In genomic region chr19:24321900-24322311, GRCm38 (mm10) we compare ENCODE assay signal across 26 mouse cellular contexts. TPM values are rescaled to one million over a fixed set of nuclear protein-coding genes. Genes with fewer than 3 reads are reported as not detected.
DNase-seq lines count a peak whose midpoint lies in the region; ATAC-seq and TF ChIP-seq lines count a peak whose summit lies in the region.
"Had no signal": no experiment of that assay in that cellular context is flagged by ENCODE, and none has a peak within 500 bp of the region (broad histone marks: within the 10 kb centered on the region; RNA-seq: fewer than 3 reads in every experiment).

No protein-coding gene starts in this region.

- no peaks in the 10 kb centered on the region for H3K9me3 ChIP-seq in lung, embryonic 14.5 days (ENCODE audit: low read depth, low read length)
- H3K9me3 ChIP-seq in heart, embryonic 13.5 days = no peaks in the 10 kb centered on the region
- H3K9me3 ChIP-seq in midbrain, embryonic 10.5 days (replicated peaks) = no peaks in the 10 kb centered on the region
- no peaks in the 10 kb centered on the region for H3K9me3 ChIP-seq in forebrain, embryonic 14.5 days (replicated peaks; ENCODE audit: control insufficient read depth, low read length)
- H3K9me3 ChIP-seq in kidney, embryonic 14.5 days (ENCODE audit: control insufficient read depth, low read length) = no peaks in the 10 kb centered on the region
- H3K9me3 ChIP-seq: embryonic facial prominence, embryonic 12.5 days; limb, embryonic 13.5 days; liver, embryonic 12.5 days; midbrain, embryonic 15.5 days; neural tube, embryonic 12.5 days had no signal

- H3K4me3 ChIP-seq in lung, embryonic 14.5 days (ENCODE audit: low read depth, low read length) = no peak overlapping the region
- H3K4me3 ChIP-seq in heart, embryonic 13.5 days = no peak overlapping the region
- no peak overlapping the region for H3K4me3 ChIP-seq in midbrain, embryonic 10.5 days
- H3K4me3 ChIP-seq in forebrain, embryonic 14.5 days (ENCODE audit: low read depth, low read length) = no peak overlapping the region
- no peak overlapping the region for H3K4me3 ChIP-seq in kidney, embryonic 14.5 days (ENCODE audit: low read length)
- H3K4me3 ChIP-seq: embryonic facial prominence, embryonic 12.5 days; limb, embryonic 13.5 days; liver, embryonic 12.5 days; midbrain, embryonic 15.5 days; neural tube, embryonic 12.5 days had no signal

- H3K9ac ChIP-seq in lung, embryonic 14.5 days = no peak overlapping the region
- no peak overlapping the region for H3K9ac ChIP-seq in heart, embryonic 13.5 days
- H3K9ac ChIP-seq in forebrain, embryonic 14.5 days (ENCODE audit: low read length) = no peak overlapping the region
- H3K9ac ChIP-seq in kidney, embryonic 14.5 days (ENCODE audit: low read depth, low read length) = no peak overlapping the region
- H3K9ac ChIP-seq: embryonic facial prominence, embryonic 12.5 days; hindbrain, embryonic 14.5 days; limb, embryonic 13.5 days; liver, embryonic 12.5 days; midbrain, embryonic 15.5 days; neural tube, embryonic 12.5 days had no signal

- H3K27ac ChIP-seq in lung, embryonic 14.5 days (ENCODE audit: low read depth) = peak overlapping the region; percentile 66
- peak overlapping the region; percentile 70 for H3K27ac ChIP-seq in heart, embryonic 13.5 days (replicated peaks)
- no peak overlapping the region for H3K27ac ChIP-seq in midbrain, embryonic 10.5 days (replicated peaks)
- no peak overlapping the region for H3K27ac ChIP-seq in forebrain, embryonic 14.5 days (ENCODE audit: low read depth, low read length)
- H3K27ac ChIP-seq in kidney, embryonic 14.5 days (ENCODE audit: low read depth, low read length) = no peak overlapping the region
- H3K27ac ChIP-seq: embryonic facial prominence, embryonic 12.5 days; hindbrain, embryonic 14.5 days; limb, embryonic 13.5 days; liver, embryonic 12.5 days; midbrain, embryonic 15.5 days; neural tube, embryonic 12.5 days had no signal

- WGBS in lung, embryonic 14.5 days = 77% methylated on average over 8 of the region's 8 CpGs
- WGBS in heart, embryonic 13.5 days = 61% methylated on average over 8 of the region's 8 CpGs
- 94% methylated on average over 8 of the region's 8 CpGs for WGBS in midbrain, embryonic 10.5 days
- 92% methylated on average over 8 of the region's 8 CpGs for WGBS in forebrain, embryonic 14.5 days
- 90% methylated on average over 8 of the region's 8 CpGs for WGBS in kidney, embryonic 14.5 days

- DNase-seq in lung, embryonic 14.5 days = no peak
- DNase-seq in lung, postnatal 14 days = no peak
- peak; percentile 32 for DNase-seq in ZHBTc4 (ENCODE audit: low read depth, low spot score)
- DNase-seq in heart, postnatal 4 days = peak; percentile 51
- DNase-seq in midbrain, embryonic 10.5 days (ENCODE audit: low spot score) = no peak
- DNase-seq in forebrain, embryonic 14.5 days (ENCODE audit: low spot score) = no peak
- DNase-seq: adrenal gland, adult 8-10 months; cerebellum, adult 18-20 months; cerebellum, postnatal 25 days; gastrocnemius, postnatal 36 days; kidney, adult 2 months; kidney, postnatal 36 days; layer of hippocampus, postnatal 36 days; retina, postnatal 1 day; thymus, adult 2 months; thymus, postnatal 4 days had no signal

- no peak for TF ChIP-seq CTCF in lung, embryonic 14.5 days (IDR thresholded peaks at IDR 0.05; ENCODE audit: low read depth)

- peaks cover 5% of the 10 kb centered on the region; the same call in 1 of the 2 replicates for H3K4me1 ChIP-seq in lung, embryonic 14.5 days (ENCODE audit: insufficient read depth)
- peaks cover 42% of the 10 kb centered on the region for H3K4me1 ChIP-seq in heart, embryonic 13.5 days
- H3K4me1 ChIP-seq in midbrain, embryonic 10.5 days = peaks cover 26% of the 10 kb centered on the region
- peaks cover 12% of the 10 kb centered on the region for H3K4me1 ChIP-seq in forebrain, embryonic 14.5 days (ENCODE audit: control insufficient read depth, insufficient read depth, low read length)
- peaks cover 17% of the 10 kb centered on the region for H3K4me1 ChIP-seq in kidney, embryonic 14.5 days (ENCODE audit: control insufficient read depth, insufficient read depth, low read length)
- H3K4me1 ChIP-seq: liver, embryonic 12.5 days had no signal

- H3K4me2 ChIP-seq in lung, embryonic 14.5 days = no peak overlapping the region
- no peak overlapping the region for H3K4me2 ChIP-seq in heart, embryonic 13.5 days
- no peak overlapping the region for H3K4me2 ChIP-seq in forebrain, embryonic 14.5 days (ENCODE audit: low read length)
- no peak overlapping the region for H3K4me2 ChIP-seq in kidney, embryonic 14.5 days (replicated peaks; ENCODE audit: low read depth, low read length)
- H3K4me2 ChIP-seq: embryonic facial prominence, embryonic 12.5 days; hindbrain, embryonic 14.5 days; limb, embryonic 13.5 days; liver, embryonic 12.5 days; midbrain, embryonic 15.5 days; neural tube, embryonic 12.5 days had no signal

- H3K36me3 ChIP-seq in lung, embryonic 14.5 days (ENCODE audit: insufficient read depth) = no peaks in the 10 kb centered on the region
- H3K36me3 ChIP-seq in heart, embryonic 13.5 days = no peaks in the 10 kb centered on the region
- H3K36me3 ChIP-seq in midbrain, embryonic 10.5 days = no peaks in the 10 kb centered on the region
- H3K36me3 ChIP-seq in forebrain, embryonic 14.5 days (ENCODE audit: control insufficient read depth, insufficient read depth, low read length) = no peaks in the 10 kb centered on the region
- H3K36me3 ChIP-seq in kidney, embryonic 14.5 days (ENCODE audit: control insufficient read depth, insufficient read depth, low read length) = no peaks in the 10 kb centered on the region
- H3K36me3 ChIP-seq: embryonic facial prominence, embryonic 12.5 days; limb, embryonic 13.5 days; liver, embryonic 12.5 days; midbrain, embryonic 15.5 days; neural tube, embryonic 12.5 days had no signal

- no peak for ATAC-seq in lung, embryonic 14.5 days (ENCODE audit: insufficient read depth)
- ATAC-seq in heart, embryonic 13.5 days (ENCODE audit: extremely low read depth, insufficient number of reproducible peaks, low FRiP score, low TSS enrichment) = no peak
- ATAC-seq in forebrain, embryonic 14.5 days = no peak
- no peak for ATAC-seq in kidney, embryonic 14.5 days (ENCODE audit: low FRiP score, low TSS enrichment)
- ATAC-seq: activated CD4-positive, CD25-positive, alpha-beta regulatory T cell, adult 4 months; liver, embryonic 12.5 days; midbrain, embryonic 15.5 days; Patski had no signal

- no peaks in the 10 kb centered on the region for H3K27me3 ChIP-seq in lung, embryonic 14.5 days (ENCODE audit: insufficient read depth, low read length)
- no peaks in the 10 kb centered on the region for H3K27me3 ChIP-seq in heart, embryonic 13.5 days (replicated peaks)
- H3K27me3 ChIP-seq in midbrain, embryonic 10.5 days (ENCODE audit: low read depth, poor library complexity, severe bottlenecking) = no peaks in the 10 kb centered on the region
- H3K27me3 ChIP-seq in forebrain, embryonic 14.5 days (replicated peaks; ENCODE audit: control insufficient read depth, insufficient read depth, low read length) = no peaks in the 10 kb centered on the region
- no peaks in the 10 kb centered on the region for H3K27me3 ChIP-seq in kidney, embryonic 14.5 days (ENCODE audit: control insufficient read depth, insufficient read depth, low read length)
- H3K27me3 ChIP-seq: embryonic facial prominence, embryonic 12.5 days; limb, embryonic 13.5 days; liver, embryonic 12.5 days; midbrain, embryonic 15.5 days; neural tube, embryonic 12.5 days; Patski had no signal

RNA-seq across cellular contexts. Expression of gene Fxn, which starts 41.5 kb away (rescaled TPM):
- polyA plus RNA-seq in lung, embryonic 14.5 days (2014; fragmentation: Nextera tagmentation; extraction: Ambion mirVana) = 51.2 and 52.9 TPM in 2 replicates
- 60.9 and 64.0 TPM in 2 replicates for polyA plus RNA-seq in heart, embryonic 13.5 days (2015; fragmentation: Nextera tagmentation; extraction: Ambion mirVana)
- total RNA-seq in heart, postnatal 4 days (2021) = 10 to 100 TPM; 39.3 to 41.2 TPM
- 54.3 and 55.9 TPM in 2 replicates for polyA plus RNA-seq in midbrain, embryonic 10.5 days (2016; fragmentation: Nextera tagmentation; extraction: Ambion mirVana)
- polyA plus RNA-seq in forebrain, embryonic 14.5 days (2014; fragmentation: Nextera tagmentation; extraction: Ambion mirVana) = 40.5 and 47.9 TPM in 2 replicates
- 57.8 and 62.0 TPM in 2 replicates for polyA plus RNA-seq in kidney, embryonic 14.5 days (2014; fragmentation: Nextera tagmentation; extraction: Ambion mirVana)

Comparison
In these comparisons a context has a peak if more than half of its experiments do, and no peak if none do; other contexts are left out.
1. DNase-seq: peak in ZHBTc4 (single experiment) and heart, postnatal 4 days (single experiment); none in lung, embryonic 14.5 days (single experiment), lung, postnatal 14 days (single experiment), midbrain, embryonic 10.5 days (single experiment) and forebrain, embryonic 14.5 days (single experiment).
2. H3K27ac ChIP-seq: peak in lung, embryonic 14.5 days (single experiment) and heart, embryonic 13.5 days (single experiment); none in midbrain, embryonic 10.5 days (single experiment), forebrain, embryonic 14.5 days (single experiment) and kidney, embryonic 14.5 days (single experiment).